Mouse (Mus musculus) ovary, postnatal 10 days (tissue): Measurements from ENCODE around the gene Mblac2.

Source experiments
- DNase-seq: peaks from one replicate; pipeline ENCODE4 v3.0.0; 2022; ENCODE audit warnings: low spot score

Mblac2 gene

GRCm38 (mm10) chr13:81740898-81741297 lies 29.8 kb downstream of the Mblac2 start:
- no peak for DNase-seq

- no peak for DNase-seq
Observed at GRCm38 (mm10) chr13:81743391-81744091, 32.4 kb downstream of the Mblac2 start.

- DNase-seq, result no peak
Observed at GRCm38 (mm10) chr13:81744092-81744396, 32.9 kb downstream of the Mblac2 start.

- no peak for DNase-seq
Observed at GRCm38 (mm10) chr13:81754878-81755277, 43.7 kb downstream of the Mblac2 start.

- no peak for DNase-seq
Observed at GRCm38 (mm10) chr13:81755324-81755723, 44.2 kb downstream of the Mblac2 start.

- DNase-seq, result no peak
Observed at GRCm38 (mm10) chr13:81757058-81757660, 46.0 kb downstream of the Mblac2 start.

- no peak for DNase-seq
Observed at GRCm38 (mm10) chr13:81760379-81760778, 49.2 kb downstream of the Mblac2 start.

- no peak for DNase-seq
Observed at GRCm38 (mm10) chr13:81761566-81762186, 50.5 kb downstream of the Mblac2 start.

GRCm38 (mm10) chr13:81764173-81764572 lies 53.0 kb downstream of the Mblac2 start:
- no peak for DNase-seq

- DNase-seq, result peak; percentile 22
Observed at GRCm38 (mm10) chr13:81767038-81767659, 56.0 kb downstream of the Mblac2 start.

GRCm38 (mm10) chr13:81776217-81776616 lies 65.1 kb downstream of the Mblac2 start:
- no peak for DNase-seq

GRCm38 (mm10) chr13:81782475-81782874 lies 71.3 kb downstream of the Mblac2 start:
- no peak for DNase-seq

GRCm38 (mm10) chr13:81782971-81783404 lies 71.8 kb downstream of the Mblac2 start, which contains the start of gene Cetn3:
Cetn3 (plus strand) TSS chr13:81783077.
- DNase-seq, result no peak

- peak; percentile 85 for DNase-seq
Observed at GRCm38 (mm10) chr13:81783405-81784342, 72.5 kb downstream of the Mblac2 start.

GRCm38 (mm10) chr13:81785766-81786480 lies 74.8 kb downstream of the Mblac2 start:
- no peak for DNase-seq

GRCm38 (mm10) chr13:81790160-81790559 lies 79.0 kb downstream of the Mblac2 start:
- no peak for DNase-seq

GRCm38 (mm10) chr13:81791861-81792260 lies 80.7 kb downstream of the Mblac2 start:
- no peak for DNase-seq

- DNase-seq, result no peak
Observed at GRCm38 (mm10) chr13:81793850-81794249, 82.7 kb downstream of the Mblac2 start.

GRCm38 (mm10) chr13:81801121-81801520 lies 90.0 kb downstream of the Mblac2 start:
- DNase-seq, result no peak
